Mouse (Mus musculus) heart, postnatal 0 days (tissue): ENCODE data around the gene Brd2.

ENCODE experiments used
- CTCF ChIP-seq: IDR thresholded peaks from 2 replicates; pipeline ENCODE4 v1.5.1; 2016; ENCODE audit warnings: antibody characterized with exemption, control low read depth, low read depth
- EP300 ChIP-seq: IDR thresholded peaks from 2 replicates; pipeline ENCODE4 v1.6.1; 2016; ENCODE audit warnings: antibody characterized with exemption, low read depth

DNA sequence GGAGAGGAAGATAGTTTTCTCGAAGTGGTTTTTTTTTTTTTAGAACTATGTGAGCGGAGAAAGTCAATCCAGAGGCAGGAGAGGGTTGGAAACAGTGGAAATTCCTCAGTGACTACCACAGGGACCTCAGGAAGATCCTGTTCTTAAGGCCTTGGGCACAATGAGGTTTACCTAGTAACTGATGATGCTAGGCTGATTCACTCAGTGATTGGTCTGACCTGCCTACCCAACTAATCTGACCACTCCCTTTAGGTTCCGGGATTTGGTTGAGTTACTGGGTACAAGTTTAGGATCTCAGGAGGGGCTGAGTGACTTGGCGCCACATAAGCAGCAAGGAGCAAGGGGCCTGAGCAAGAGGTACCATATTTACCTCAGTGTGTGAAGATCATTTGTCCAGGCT, 30.5 kb upstream of the Brd2 start, which contains the start of gene H2-DMb1:
- TF ChIP-seq CTCF (no peak), EP300 (no peak)
